Mouse (Mus musculus) heart, embryonic 14.5 days (tissue): ENCODE measurements around the gene Sptbn4. TPM values are rescaled to one million over a fixed set of nuclear protein-coding genes. Genes with fewer than 3 reads are reported as not detected.
A peak's percentile ranks its signal among the peaks of the same experiment; 100 is the strongest.

Experiments
- ATAC-seq: fragments of 200-750 bp; cut with Nextera tagmentation; 2 replicates; pipeline ENCODE4 v1.8.0; 2017; ENCODE audit warnings: low read depth, moderate TSS enrichment; ENCODE audit not compliant: insufficient number of reproducible peaks, insufficient read depth, low FRiP score
- H3K27ac ChIP-seq, 2 experiments: fragments of 200-500 bp in 1 of 2; fragments of 300-500 bp in 1 of 2; sonication (generic) in 1 of 2; replicated peaks in 1 of 2; 2 replicates each; pipeline ENCODE4 v1.5.1; 2012 to 2014; ENCODE audit warnings: low read depth in 2 of 2, low read length in 2 of 2, control low read depth in 1 of 2, mild to moderate bottlenecking in 1 of 2, mixed read lengths in 1 of 2; ENCODE audit not compliant: control insufficient read depth in 1 of 2, insufficient read depth in 1 of 2
- H3K27me3 ChIP-seq: fragments of 300-500 bp; sonication (generic); 2 replicates; pipeline ENCODE4 v1.6.1; 2014; ENCODE audit warnings: mild to moderate bottlenecking, low read length, control low read depth; ENCODE audit not compliant: control insufficient read depth, insufficient read depth
- H3K36me3 ChIP-seq: fragments of 300-500 bp; sonication (generic); 2 replicates; pipeline ENCODE4 v1.6.1; 2014; ENCODE audit warnings: mild to moderate bottlenecking, control low read depth, low read length, mixed read lengths; ENCODE audit not compliant: control insufficient read depth, insufficient read depth
- H3K4me1 ChIP-seq, 2 experiments: fragments of 200-500 bp in 1 of 2; fragments of 300-500 bp in 1 of 2; sonication (generic) in 1 of 2; 2 replicates each; pipeline ENCODE4 v1.6.1; 2012 to 2014; ENCODE audit warnings: low read length in 2 of 2, control low read depth in 1 of 2, mixed read lengths in 1 of 2; ENCODE audit not compliant: control insufficient read depth in 2 of 2, insufficient read depth in 2 of 2
- H3K4me2 ChIP-seq: fragments of 300-500 bp; sonication (generic); 2 replicates; pipeline ENCODE4 v1.6.1; 2014; ENCODE audit warnings: mild to moderate bottlenecking, low read length
- H3K4me3 ChIP-seq, 2 experiments: fragments of 200-500 bp in 1 of 2; fragments of 300-500 bp in 1 of 2; sonication (generic) in 1 of 2; 2 replicates each; pipeline ENCODE4 v1.5.1; 2012 to 2014; ENCODE audit warnings: low read length in 2 of 2, mild to moderate bottlenecking in 2 of 2, control low read depth in 1 of 2, low read depth in 1 of 2, moderate library complexity in 1 of 2; ENCODE audit not compliant: control insufficient read depth in 1 of 2, insufficient read depth in 1 of 2
- H3K9ac ChIP-seq: fragments of 300-500 bp; sonication (generic); 2 replicates; pipeline ENCODE4 v1.6.1; 2014; ENCODE audit warnings: mild to moderate bottlenecking, low read length
- H3K9me3 ChIP-seq: fragments of 300-500 bp; sonication (generic); 2 replicates; pipeline ENCODE4 v1.6.1; 2016; ENCODE audit warnings: low read length, control low read depth; ENCODE audit not compliant: control insufficient read depth
- WGBS: fragments of 180-500 bp; shearing (Covaris S2); extraction: QIAGEN DNeasy Blood & Tissue Kit; methylation state at CpG from one replicate; pipeline ENCODE4 v1.1.7; 2014; 5-methylcytosine and 5-hydroxymethylcytosine counted together
- polyA plus RNA-seq: library from polyadenylated mRNA; unstranded; fragments of >200 nt; fragmentation: Nextera tagmentation; extraction: Ambion mirVana; gene quantifications from 2 replicates; pipeline ENCODE4 v1.2.1, GENCODE M21; 2014

The Sptbn4 gene
- polyA plus RNA-seq, 1 experiment from 2014 or later, result 0.15 TPM

DNA sequence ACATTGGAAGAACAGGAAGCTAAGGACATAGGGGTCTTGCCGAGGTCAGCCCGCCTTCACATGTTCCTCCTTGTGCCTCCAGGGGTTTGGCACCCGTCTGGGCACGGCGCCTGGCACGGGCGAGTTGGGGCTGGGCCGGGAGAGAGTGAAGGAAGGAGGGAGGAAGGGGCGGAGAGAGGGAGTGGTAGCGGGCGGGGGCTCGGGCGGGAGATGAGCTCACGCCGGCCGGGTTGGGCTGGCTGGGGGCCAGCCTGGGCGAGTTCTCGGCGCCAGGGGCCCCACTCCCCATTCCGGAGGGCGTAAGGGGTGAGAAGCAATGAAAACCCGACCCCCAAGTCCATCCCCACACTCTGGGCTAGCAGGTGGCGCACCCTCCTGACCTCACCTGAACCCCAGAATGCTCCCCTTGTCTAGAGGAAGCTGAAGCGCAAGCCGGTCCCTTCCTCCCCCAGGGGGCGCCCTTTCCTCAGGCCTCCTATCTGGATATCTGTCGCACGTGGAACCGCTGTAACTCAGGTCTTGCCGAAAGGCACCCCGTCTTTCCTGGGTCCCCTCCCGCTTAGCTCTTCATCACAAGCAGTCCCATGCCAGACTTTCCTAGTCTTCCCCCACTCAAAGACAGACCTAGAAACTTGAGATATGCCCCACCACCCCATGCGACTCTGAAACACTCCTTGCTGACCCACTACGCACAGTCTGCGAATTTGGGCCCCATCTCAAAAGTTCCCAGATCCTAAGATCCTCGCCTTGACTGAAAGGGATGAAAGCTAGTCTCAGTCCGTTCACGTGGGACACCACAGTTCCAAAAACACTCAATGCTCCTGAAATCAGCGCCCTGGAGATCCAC, 114.9 kb downstream of the Sptbn4 start:
- Histone ChIP-seq H3K36me3 (peaks cover 9% of the 10 kb centered on the region; the same call in 1 of the 2 replicates), H3K4me2 (peak overlapping the region; percentile 86), H3K4me1 (peaks cover 13 to 61% of the 10 kb centered on the region in 2 experiments; a peak in 3 of 4 replicates), H3K9me3 (no peaks in the 10 kb centered on the region), H3K27me3 (peaks cover 93% of the 10 kb centered on the region), H3K27ac (peak overlapping the region; percentile 71 to 82), H3K9ac (peak overlapping the region; percentile 78), H3K4me3 (peak overlapping the region; percentile 62 to 71)
- ATAC-seq, result no peak
- 1% methylated on average over 35 of the region's 39 CpGs for WGBS

DNA sequence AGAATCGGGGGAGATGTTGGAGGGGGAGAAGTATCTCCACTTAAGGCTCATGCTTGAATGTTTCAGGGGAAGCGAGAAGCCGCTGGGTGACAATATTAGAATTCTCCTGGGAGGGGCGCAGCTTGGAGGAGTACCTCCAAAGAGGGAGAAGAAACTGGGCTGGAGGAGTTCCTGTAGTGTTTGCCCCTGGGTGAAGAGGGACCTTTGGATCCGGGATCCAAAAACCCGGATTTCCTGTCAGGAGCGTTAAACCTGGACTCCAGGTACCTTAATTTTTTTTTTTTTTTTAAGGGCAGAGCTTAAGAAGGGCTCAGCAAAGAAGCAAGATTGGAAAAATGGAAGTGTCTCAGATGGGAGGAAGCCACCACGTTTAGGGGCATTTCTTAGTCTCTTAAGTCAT, 115.6 kb downstream of the Sptbn4 start:
- no peak for ATAC-seq
- Histone ChIP-seq H3K4me2 (peak overlapping the region; percentile 86), H3K4me1 (peaks cover 13 to 55% of the 10 kb centered on the region in 2 experiments; a peak in 3 of 4 replicates), H3K27me3 (peaks cover 93% of the 10 kb centered on the region), H3K36me3 (peaks cover 14% of the 10 kb centered on the region; the same call in 1 of the 2 replicates), H3K9me3 (no peaks in the 10 kb centered on the region), H3K9ac (peak overlapping the region; percentile 78), H3K4me3 (peak overlapping the region; percentile 62 to 71), H3K27ac (peak overlapping the region; percentile 61 to 82)
- WGBS, result 6% methylated on average over 8 of the region's 8 CpGs

- 3% methylated on average over 8 of the region's 8 CpGs for WGBS
- Histone ChIP-seq H3K27ac (peak overlapping the region; percentile 61 to 82), H3K36me3 (peaks cover 18% of the 10 kb centered on the region; the same call in 1 of the 2 replicates), H3K9ac (peak overlapping the region; percentile 78; the same call in 1 of the 2 replicates), H3K27me3 (peaks cover 93% of the 10 kb centered on the region), H3K4me3 (peak overlapping the region; percentile 52 to 62), H3K9me3 (no peaks in the 10 kb centered on the region), H3K4me2 (peak overlapping the region; percentile 86), H3K4me1 (peaks cover 13 to 55% of the 10 kb centered on the region in 2 experiments; a peak in 3 of 4 replicates)
- ATAC-seq, result no peak
These were observed 116.0 kb downstream of the Sptbn4 start for GRCm38 (mm10) chr7:27331541-27331851.

GRCm38 (mm10) chr7:27330709-27331540, 116.6 kb downstream of the Sptbn4 start:
- H3K36me3 ChIP-seq, result peaks cover 18% of the 10 kb centered on the region; the same call in 1 of the 2 replicates
- no peaks in the 10 kb centered on the region for H3K9me3 ChIP-seq
- H3K27me3 ChIP-seq, result peaks cover 90% of the 10 kb centered on the region
- H3K4me2 ChIP-seq, result peak overlapping the region; percentile 86
- WGBS, result under 1% methylated on average over 39 of the region's 39 CpGs
- peak overlapping the region; percentile 52 to 62 for H3K4me3 ChIP-seq
- peaks cover 13 to 50% of the 10 kb centered on the region in 2 experiments; a peak in 3 of 4 replicates for H3K4me1 ChIP-seq
- ATAC-seq, result peak; percentile 45
- peak overlapping the region; percentile 61 to 82 for H3K27ac ChIP-seq
- peak overlapping the region; percentile 78; the same call in 1 of the 2 replicates for H3K9ac ChIP-seq

DNA sequence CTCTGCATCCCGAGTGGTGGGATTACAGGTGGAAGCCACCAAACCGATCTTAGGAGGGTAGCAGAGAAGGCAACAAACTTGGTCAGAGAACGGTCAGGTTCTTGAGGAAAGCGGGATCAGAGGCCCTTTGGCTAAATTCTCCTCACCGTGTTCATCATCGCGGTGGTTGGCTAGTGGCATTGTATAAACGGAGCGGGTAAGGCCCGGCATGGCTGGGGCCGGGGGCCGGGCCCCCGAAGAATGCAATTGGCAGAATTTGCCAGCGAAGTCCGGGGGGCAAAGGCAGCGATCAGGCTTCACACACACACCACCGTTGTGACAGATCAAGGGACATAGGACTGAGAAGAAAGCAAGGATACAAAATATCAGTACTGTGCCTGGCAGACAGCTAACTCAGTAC, 117.5 kb downstream of the Sptbn4 start:
- peaks cover 18% of the 10 kb centered on the region; the same call in 1 of the 2 replicates for H3K36me3 ChIP-seq
- peak overlapping the region; percentile 34; the same call in 1 of the 2 replicates for H3K9ac ChIP-seq
- no peak for ATAC-seq
- no peak overlapping the region for H3K27ac ChIP-seq
- no peaks in the 10 kb centered on the region for H3K9me3 ChIP-seq
- peak overlapping the region in 1 of 2 experiments; percentile 62; a peak in 2 of 4 replicates for H3K4me3 ChIP-seq
- peaks cover 13 to 48% of the 10 kb centered on the region in 2 experiments; a peak in 3 of 4 replicates for H3K4me1 ChIP-seq
- peaks cover 91% of the 10 kb centered on the region for H3K27me3 ChIP-seq
- H3K4me2 ChIP-seq, result peak overlapping the region; percentile 86
- WGBS, result 25% methylated on average over 17 of the region's 17 CpGs

GRCm38 (mm10) chr7:27329326-27329947, 118.0 kb downstream of the Sptbn4 start:
- ATAC-seq, result no peak
- Histone ChIP-seq H3K36me3 (peaks cover 20% of the 10 kb centered on the region; the same call in 1 of the 2 replicates), H3K9ac (0 out of 2 replicates have a peak overlapping the region, but pooled peaks have one; percentile 49), H3K27ac (no peak overlapping the region), H3K9me3 (no peaks in the 10 kb centered on the region), H3K4me1 (peaks cover 11 to 44% of the 10 kb centered on the region in 2 experiments; a peak in 3 of 4 replicates), H3K27me3 (peaks cover 90% of the 10 kb centered on the region), H3K4me3 (peak overlapping the region; percentile 10 to 18; a peak in 3 of 4 replicates), H3K4me2 (peak overlapping the region; percentile 61)
- 5% methylated on average over 45 of the region's 45 CpGs for WGBS

DNA sequence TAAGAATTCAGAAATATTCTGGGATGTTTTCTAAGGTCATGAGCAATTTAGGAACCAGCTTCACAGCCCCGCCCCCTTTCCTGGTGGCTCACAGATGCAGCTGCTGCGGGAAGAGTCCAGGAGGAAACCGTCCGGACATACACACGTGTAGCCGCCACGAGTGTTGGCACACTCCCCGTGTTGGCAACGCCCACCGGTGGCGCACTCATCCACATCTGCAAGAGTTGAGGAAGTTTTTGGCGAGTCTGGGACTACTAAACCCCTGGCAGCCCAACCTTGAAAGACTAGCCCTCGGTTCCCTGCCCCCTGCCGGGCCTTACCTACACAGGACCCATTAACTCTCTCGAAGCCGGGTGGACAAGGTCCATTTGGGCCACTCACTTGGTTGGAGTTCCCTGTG, 118.8 kb downstream of the Sptbn4 start:
- H3K4me1 ChIP-seq, result peaks cover 7 to 38% of the 10 kb centered on the region in 2 experiments; a peak in 3 of 4 replicates
- H3K9ac ChIP-seq, result no peak overlapping the region
- no peak for ATAC-seq
- no peak overlapping the region for H3K4me3 ChIP-seq
- H3K4me2 ChIP-seq, result no peak overlapping the region
- no peak overlapping the region for H3K27ac ChIP-seq
- 36% methylated on average over 16 of the region's 16 CpGs for WGBS
- peaks cover 90% of the 10 kb centered on the region for H3K27me3 ChIP-seq
- H3K36me3 ChIP-seq, result peaks cover 28% of the 10 kb centered on the region; the same call in 1 of the 2 replicates
- no peaks in the 10 kb centered on the region for H3K9me3 ChIP-seq
